Mouse (Mus musculus): ENCODE data around the gene Rab7b. TPM values are rescaled to one million over a fixed set of nuclear protein-coding genes. Genes with fewer than 3 reads are reported as not detected.
A peak's percentile ranks its signal among the peaks of the same experiment; 100 is the strongest.

Gene Rab7b
- total RNA-seq, 2 experiments from 2014 or later = 4.0 to 22.4 TPM

DNA sequence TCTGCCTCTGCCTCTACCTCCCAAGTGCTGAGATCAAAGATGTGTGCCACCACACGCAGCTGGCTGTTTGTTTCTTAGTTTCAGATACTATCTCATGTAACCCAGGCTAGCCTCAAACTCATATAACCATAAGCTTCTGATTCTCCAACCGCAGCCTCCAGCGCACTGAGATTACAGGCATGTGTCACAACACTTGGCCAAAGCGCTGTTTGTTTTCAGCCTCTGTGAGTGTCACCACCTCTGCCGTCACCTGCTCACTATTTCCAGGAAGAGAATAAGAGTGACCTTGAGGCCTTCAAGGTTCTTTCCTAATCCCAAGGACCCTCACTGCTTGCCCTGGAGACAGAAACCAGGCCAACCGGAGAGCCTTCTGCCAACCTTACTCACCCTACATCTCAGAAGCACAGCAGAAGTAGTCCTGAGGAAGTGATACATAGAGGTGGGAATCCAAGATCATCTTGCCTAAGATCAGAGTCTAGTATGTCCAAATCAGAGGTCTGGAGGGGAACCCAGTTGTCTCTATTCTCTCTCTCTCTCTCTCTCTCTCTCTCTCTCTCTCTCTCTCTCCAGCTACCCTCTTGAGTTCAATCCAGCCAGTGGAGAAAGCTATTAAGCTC is 46.3 kb downstream of the Rab7b start:
- ATAC-seq (ENCODE audit: poor library complexity, severe bottlenecking) = peak; percentile 62

DNA sequence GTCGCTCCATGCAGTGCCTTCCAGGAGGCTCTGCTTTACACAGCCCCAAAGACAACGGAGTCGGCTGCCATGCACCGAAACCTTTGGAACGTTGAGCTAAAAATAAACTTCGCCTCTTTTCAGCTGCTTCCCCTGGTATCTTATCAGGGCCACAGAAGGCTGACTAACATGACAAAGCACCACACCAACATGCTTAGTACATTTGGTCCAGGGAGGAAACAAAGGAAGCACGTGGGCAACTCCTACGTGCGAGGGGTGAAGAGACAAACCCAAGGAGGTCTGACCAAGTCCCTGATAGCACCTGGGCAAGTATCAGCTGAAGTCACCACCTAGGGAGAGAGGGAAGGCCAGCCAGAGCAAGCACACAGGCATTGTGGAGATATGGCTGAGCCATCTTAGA is 48.0 kb downstream of the Rab7b start:
- ATAC-seq (ENCODE audit: poor library complexity, severe bottlenecking) = no peak

DNA sequence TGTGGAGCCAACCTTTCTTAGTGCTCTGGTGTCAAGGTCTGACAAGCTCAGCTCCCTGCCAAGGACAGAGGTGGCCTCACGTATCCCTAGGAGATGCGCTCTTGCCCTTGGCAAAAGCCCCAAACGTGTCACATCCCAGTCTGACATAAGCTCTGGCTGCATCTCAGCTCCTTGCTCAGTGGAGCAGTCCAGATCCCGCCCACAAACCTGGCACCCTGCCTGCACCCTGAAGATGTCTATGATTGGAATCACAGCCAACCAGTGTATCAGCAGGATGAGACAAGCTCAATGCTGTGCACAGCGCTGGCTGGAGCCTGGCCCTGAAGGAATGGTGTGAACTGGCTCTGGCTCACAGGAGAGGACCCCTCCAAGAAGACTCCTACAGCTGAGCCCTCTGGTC is 48.8 kb downstream of the Rab7b start:
- ATAC-seq (ENCODE audit: poor library complexity, severe bottlenecking) = no peak

DNA sequence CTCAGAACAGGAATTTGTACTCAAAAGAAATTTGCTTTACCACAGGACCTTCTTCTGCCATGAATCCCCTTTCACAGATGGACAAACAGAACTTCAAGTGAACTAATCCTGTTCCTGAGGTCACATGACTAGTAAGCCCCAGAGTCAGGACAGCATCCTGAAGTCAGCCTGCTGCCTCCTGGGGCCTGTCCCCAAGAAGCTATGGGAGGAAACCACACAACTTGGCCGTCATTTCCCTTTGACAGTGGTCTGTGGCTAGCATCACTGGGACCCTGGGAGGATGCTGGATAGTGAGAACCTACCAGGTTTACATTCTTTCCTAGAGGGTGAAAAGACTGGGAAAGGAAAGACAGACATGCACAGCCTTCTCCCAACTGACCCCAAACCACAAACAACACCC is 50.3 kb downstream of the Rab7b start:
- no peak for ATAC-seq (ENCODE audit: poor library complexity, severe bottlenecking)

DNA sequence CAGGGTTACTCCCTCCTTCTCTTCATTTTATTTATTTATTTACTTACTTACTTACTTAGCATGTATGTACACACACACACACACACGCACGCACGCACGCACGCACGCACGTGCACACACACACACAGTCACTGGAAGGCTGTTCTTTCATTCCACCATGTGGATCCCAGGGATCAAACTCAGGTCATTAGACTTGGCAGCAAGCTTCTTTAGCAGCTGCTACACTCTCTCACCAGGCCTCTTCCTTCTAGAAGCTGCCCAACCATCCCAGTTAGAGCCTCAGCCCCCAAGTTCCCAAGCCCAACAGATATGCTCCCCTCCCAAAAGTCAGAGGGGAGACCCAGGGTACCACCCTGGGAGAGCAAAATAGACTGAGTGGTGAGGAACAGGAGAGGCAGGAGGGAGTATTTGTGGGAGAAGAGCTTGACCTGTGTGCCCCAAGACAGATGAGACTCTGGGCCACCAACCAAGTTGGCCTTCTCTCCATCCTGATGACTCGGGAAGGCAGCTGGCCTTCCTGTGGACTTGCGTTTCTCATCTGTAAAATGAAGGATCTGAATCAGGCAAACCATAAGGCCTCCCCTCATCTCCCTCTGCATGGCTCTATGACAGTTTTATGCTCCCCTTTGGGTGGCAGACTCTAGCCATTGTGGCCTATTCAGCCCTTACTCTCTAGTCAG is 51.1 kb downstream of the Rab7b start:
- no peak for ATAC-seq (ENCODE audit: poor library complexity, severe bottlenecking)

DNA sequence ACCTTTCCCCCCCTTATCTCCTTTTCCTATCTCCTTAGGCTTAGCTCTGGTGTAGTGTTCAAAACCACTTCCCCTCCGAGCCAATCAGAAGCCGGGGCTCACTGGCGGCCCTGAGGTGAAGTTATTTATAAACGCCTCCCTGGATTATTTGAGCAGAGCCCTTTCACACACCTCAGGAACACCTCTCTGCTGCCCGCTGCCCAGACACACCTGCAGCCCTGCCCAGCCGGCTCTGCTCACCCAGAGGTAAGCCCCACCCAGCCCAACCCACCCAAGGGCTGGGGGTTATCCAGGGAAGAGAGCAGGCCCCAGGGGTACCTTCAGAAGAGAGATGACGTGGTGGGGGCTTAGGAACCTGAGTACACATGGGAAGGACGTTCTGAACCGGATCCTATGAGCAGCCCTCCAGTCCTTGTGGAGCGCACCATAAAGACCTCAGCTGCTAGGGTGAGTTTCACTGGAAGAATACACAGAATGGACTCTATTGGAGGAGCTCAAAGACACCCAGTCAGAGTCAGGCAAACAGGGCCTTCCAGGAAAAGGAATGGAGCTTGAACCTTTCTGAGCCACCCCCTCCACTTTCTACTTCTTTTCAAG is 55.5 kb downstream of the Rab7b start, which contains the start of gene Slc26a9:
Gene Slc26a9, plus strand, starts transcription at position 155 of the 597 bp plus-strand sequence.
- no peak for ATAC-seq (ENCODE audit: poor library complexity, severe bottlenecking)

DNA sequence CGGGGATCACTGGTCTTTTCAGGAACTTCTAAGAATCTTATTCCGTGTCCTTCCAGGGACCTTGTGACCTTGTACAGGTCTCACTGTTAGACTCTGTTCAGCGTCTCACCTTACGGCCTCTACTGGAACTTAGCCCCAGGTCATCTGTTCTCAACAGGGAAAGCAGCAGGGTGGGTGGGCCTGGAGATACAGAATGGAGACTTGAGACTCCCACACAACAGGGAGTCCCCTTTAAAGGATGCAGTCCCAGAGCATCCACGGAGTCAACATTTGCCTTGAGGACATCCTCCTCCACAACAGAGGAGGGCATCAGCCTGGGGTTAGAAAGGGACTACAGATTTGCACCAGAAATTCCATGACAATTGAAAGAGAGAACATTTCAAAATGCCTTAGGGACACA is 56.9 kb downstream of the Rab7b start:
- no peak for ATAC-seq (ENCODE audit: poor library complexity, severe bottlenecking)

DNA sequence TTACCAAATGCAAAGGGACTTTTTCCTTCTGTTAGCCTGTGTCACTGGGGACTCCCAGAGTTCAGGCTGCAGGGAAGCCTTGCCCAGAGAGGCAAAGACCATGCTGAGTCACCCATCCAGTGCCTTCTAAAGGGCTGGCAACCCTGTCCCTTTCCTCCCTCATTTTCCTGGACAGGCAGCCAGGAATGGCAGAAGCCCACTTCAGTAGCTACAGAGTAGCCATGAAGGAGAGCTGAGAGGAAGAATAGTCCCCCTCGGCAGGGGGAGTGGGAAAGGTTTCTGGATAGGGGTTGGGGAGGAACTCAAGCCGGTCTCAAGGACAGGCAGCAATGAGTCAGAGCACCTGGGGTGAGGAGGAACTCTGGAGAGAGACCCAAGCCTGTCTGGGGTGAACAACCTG is 59.3 kb downstream of the Rab7b start:
- ATAC-seq (ENCODE audit: poor library complexity, severe bottlenecking) = no peak

DNA sequence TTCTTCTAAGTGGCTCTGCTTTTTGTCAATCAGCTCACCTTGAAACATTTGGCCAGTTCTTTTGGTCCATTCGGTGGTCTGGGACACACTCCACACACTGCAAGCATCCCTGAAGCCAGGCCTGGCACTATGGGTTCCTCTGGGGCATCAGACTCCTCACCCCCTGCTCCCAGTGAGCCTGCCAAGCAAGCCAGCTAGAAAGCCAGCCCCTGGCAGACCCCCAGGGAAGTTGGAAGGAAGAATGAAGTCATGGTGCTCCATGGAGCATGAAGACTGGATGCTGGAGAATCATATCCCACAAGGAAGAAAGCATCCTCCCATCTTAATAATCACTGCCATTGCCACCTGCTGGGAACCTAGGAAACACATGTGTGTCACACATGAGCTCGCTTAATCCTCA is 60.1 kb downstream of the Rab7b start:
- no peak for ATAC-seq (ENCODE audit: poor library complexity, severe bottlenecking)

DNA sequence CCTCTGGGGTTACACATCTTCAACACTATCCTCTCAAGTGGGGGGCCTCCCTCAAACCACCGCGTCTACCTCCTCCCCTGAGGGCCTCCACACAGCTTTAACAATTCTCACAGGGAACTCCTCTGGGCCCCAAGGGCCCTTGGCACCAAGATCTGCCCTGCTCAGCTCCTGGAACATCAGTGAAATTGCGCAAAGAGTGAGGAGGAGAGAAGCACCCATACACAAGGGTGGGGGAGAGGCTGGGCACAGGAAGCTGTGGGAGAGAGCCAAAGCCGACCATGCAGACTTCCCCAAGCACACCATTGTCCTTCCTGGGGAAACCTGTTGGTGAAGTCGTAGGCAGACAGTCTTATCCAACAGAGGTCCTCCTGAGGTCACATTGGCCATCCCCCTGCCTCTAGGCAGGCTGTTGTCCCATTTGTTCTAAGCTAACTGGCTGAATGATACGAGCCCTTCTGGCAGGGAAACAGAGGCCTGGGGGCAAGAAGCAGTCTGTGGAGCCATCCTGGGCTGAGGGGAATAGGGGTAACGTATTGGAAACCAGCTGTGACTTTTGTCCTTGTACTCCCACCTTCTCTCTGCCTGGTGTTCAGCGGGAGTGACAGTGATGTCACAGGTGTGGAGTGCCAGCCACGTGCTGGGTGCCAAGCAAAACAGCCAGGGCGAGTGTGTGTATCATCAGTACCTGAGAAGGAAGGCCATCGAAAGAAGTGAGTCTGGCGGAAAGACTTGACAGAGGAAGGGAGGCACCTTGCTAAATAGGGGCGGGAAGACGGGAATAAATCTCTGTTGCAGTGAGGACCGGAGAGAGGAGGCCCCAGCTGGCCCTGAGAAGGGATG is 61.4 kb downstream of the Rab7b start:
- peak; percentile 32; the same call in 1 of the 2 replicates for ATAC-seq (ENCODE audit: poor library complexity, severe bottlenecking)

DNA sequence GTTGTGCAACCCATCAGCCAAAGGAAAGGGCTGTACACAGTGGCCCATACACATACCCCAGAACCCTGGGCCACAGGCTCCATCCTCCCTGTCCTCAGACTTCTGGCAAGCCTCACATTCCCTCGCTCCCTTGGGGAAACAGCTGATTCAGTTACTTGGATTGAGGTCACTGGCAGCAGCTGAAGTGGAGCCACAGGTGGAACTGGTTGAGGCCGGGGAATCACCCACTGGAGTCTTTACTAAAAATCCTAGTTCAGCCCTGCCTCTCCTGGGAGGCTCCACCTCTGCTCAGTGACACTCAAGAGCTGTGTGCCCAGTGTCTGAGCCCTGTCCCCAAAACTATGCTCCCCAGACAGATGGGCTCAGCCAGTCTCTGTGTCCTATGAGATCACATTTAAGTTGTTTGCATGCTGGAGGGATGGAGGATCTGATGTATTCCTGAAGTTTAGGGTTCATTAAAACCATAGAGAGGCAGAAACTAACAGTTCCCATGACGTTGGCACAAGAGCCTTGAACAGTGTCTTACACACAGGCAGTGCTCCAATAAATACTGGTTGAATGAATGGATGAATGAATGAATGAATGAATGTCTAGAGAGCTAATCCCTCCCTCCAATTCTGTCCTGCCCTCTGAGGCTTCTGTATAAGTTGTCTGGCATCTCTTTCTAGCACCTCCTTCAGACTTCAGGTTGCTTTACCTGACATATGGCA is 62.8 kb downstream of the Rab7b start:
- ATAC-seq (ENCODE audit: poor library complexity, severe bottlenecking) = no peak

DNA sequence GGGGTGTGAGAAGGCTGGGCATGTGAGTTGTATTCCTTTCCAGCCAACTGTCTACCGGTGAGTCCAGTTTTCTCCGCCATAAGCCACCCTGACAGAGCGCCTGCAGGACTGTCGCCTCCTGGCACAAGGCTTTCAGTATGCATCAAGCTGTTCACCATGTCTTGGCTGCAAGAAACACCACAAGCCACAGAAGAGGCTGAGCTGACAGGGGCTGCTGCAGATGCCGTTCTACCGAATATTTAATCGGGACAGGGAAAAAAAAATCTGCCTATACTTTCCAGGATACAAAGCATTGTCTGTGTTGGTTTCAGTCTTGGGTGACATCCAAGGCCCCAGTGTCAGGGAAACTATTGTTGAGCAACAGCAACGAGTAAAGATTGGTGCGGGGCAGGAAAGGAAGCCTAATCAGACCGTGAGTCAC is 63.4 kb downstream of the Rab7b start:
- no peak for ATAC-seq (ENCODE audit: poor library complexity, severe bottlenecking)

DNA sequence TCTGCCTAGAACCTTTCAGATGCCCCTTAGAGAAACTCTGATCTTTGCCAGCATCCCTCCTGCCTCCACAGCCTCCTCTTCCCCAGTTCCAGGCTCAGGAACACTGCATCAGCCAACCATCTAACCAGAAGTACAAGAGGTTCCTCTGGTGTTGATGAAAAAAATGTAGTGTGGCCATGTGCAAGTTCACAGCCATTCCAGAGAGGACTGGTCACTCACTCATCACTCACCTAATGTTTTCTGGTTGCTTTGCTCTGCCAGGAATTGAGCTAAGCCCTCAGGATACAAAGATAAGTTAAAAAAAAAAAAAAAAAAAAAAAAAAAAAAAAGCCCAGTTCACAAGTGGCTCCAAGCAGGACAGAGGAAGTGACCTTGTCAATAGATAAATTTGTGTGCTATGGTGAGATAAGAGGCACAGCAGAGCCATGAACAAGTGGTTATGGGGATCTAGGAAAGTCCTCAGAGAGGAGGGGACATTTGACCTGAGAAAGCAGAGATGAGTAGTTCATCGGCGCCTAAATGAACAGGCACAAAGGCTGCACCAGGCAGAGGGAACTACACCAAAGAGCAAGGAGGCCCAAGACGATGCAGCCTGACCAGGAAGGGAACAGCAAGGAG is 65.8 kb downstream of the Rab7b start:
- ATAC-seq (ENCODE audit: poor library complexity, severe bottlenecking) = peak; percentile 34

DNA sequence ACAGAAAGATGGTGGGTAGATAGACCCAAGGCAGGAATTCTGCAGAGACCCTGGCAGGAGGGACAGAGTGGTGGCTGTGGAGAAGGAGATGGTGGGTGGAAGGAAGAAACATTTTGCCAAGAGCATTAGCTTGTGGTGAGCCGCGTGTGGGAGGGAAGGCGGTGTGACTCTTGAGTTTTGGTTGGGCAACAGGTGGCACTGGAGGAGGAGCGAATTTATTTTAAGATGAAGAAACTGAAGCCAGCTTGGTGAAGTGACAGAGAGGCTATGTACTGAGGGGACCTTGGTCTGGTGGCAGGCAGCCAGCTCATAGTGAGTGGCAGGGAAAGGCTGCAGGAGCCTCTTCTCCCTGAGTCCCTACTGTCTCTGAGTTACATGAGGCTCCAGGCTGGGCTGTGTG is 66.4 kb downstream of the Rab7b start:
- peak; percentile 74 for ATAC-seq (ENCODE audit: poor library complexity, severe bottlenecking)

DNA sequence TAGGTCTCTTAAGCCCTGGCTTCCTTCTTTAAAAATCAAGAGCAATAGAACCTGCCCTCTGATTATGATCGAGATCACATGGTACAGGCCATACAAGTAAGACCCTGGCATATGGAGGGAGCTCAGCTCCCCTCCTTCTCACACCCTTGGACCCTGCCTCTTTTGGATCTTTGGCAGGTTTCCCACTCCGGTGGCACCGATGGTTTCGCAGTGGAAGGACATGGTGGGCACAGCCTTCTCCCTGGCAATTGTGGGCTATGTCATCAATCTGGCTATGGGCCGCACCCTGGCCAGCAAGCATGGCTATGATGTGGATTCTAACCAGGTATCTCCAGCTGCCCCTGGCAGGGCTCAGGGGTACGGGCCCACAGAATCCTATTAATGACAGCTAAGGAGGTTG is 68.7 kb downstream of the Rab7b start:
- no peak for ATAC-seq (ENCODE audit: poor library complexity, severe bottlenecking)

DNA sequence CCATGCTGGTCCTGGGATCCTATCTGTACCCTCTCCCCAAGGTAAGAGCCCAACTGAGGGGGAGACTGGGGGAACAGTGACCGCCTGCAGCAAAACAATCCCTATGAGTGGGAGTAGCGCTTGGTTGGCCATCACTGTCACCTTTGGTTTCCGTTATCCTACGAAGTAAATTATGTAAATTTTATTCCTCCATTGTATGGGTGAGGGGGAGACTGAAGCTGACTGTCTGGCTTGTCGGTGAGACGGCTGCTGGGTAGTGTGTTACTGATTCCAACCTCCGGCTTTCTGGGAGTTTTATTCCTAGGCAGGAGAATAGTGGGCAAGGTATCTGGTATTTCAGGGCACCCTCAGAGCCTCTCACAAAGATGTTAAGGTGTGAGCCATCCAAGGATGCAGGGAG is 70.3 kb downstream of the Rab7b start:
- ATAC-seq (ENCODE audit: poor library complexity, severe bottlenecking) = no peak

DNA sequence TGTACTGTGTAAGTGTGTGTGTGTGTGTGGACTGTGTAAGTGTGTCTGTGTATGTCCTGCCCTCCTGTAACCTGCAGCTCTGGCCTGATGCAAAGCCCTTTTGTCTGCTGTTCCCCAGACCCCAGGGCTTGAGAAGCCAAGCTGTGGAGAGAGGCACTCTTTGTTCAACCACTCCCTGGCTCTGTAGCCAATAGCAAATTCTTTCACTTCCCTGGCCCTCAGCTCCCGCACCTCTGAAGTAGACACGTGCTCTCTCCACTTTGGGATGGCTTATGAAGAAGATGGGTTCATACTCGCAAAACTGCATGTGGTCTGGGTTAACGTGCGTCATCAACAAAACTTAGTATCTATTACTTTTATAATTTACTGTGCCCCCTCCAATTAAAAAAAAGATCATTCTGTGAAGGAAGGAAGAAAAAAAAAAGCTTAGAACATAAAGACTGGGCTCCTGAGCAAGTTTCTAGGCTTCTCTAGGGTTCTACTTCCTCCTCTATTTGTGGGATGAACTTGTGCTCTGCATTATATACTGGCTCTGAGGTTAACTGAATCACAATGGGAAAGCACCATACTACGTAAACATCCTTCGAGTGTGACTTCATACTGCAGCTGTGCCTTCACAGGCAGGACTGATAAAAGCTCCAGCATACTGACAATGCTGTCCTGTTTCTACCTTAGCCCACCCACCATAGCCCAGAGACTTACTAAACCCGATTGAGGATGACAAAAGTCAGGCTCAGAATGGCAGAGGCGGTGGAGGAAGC is 71.4 kb downstream of the Rab7b start:
- no peak for ATAC-seq (ENCODE audit: poor library complexity, severe bottlenecking)

DNA sequence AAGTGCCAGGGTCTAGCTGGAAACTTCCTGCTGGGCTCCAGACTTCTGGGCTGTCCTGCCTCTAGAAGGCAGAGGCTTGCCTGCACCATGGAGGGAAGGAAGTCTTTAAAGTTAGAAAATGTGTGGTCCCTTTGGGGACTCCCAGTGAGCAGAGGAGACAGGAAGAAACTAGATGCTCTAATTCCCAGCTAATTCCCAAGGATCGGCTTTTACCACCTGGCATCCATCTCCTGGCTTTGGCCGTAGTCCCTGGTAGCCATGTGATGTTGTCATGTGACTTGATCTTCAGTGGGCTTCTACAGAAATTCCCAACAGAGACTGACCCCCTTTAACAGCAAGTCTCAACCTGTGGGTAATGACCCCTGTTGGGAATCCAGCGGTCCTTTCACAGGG is 71.9 kb downstream of the Rab7b start:
- no peak for ATAC-seq (ENCODE audit: poor library complexity, severe bottlenecking)

DNA sequence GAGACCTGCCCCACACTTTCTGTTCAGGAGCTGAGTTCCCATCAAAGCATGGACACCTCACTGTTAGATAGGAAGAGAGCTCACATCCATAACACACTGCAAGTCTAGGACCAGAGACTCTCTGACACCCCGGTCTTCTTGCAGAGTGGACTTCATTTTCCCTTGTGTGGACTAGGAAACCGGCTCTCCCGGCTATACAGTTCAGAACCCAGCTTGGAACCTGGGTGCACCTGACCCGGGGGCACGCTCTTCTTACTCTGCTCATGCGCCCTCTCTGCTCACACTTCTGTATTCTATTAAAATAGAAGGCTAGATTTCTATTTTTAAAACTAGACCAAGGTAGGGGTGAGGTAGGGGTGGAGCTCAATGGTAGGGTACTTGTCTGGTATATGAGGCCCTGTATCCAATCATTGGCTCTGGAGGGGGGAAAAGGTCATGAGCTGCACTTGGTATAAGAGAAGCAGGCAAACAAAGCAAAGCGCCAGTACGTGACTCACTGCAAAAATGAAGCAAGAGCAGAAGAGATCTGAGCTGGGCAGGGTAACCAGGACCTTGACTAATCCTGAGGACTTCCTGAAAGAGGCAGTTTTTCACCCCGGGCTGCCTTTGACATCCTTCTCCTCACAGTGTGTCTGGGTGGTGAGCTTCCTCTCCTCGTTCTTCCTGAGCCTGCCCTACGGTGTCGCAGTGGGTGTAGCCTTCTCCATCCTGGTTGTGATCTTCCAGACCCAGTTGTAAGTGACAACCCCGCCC is 72.8 kb downstream of the Rab7b start:
- peak; percentile 71 for ATAC-seq (ENCODE audit: poor library complexity, severe bottlenecking)
